Mouse (Mus musculus) testis, adult 2 months (tissue): ENCODE results near the gene Tmem204.

ENCODE experiments used
- CTCF ChIP-seq: fragments of 200-500 bp; IDR thresholded peaks from 2 replicates; pipeline ENCODE4 v1.5.1; 2012; ENCODE audit warnings: low read depth, mild to moderate bottlenecking, inconsistent platforms, low read length, moderate library complexity; ENCODE audit not compliant: control insufficient read depth, insufficient read depth, insufficient replicate concordance
- POLR2A ChIP-seq: fragments of 200-500 bp; IDR thresholded peaks from 2 replicates; pipeline ENCODE4 v1.6.1; 2012; ENCODE audit warnings: low read depth, mild to moderate bottlenecking, inconsistent platforms, low read length, moderate library complexity; ENCODE audit not compliant: control insufficient read depth

DNA sequence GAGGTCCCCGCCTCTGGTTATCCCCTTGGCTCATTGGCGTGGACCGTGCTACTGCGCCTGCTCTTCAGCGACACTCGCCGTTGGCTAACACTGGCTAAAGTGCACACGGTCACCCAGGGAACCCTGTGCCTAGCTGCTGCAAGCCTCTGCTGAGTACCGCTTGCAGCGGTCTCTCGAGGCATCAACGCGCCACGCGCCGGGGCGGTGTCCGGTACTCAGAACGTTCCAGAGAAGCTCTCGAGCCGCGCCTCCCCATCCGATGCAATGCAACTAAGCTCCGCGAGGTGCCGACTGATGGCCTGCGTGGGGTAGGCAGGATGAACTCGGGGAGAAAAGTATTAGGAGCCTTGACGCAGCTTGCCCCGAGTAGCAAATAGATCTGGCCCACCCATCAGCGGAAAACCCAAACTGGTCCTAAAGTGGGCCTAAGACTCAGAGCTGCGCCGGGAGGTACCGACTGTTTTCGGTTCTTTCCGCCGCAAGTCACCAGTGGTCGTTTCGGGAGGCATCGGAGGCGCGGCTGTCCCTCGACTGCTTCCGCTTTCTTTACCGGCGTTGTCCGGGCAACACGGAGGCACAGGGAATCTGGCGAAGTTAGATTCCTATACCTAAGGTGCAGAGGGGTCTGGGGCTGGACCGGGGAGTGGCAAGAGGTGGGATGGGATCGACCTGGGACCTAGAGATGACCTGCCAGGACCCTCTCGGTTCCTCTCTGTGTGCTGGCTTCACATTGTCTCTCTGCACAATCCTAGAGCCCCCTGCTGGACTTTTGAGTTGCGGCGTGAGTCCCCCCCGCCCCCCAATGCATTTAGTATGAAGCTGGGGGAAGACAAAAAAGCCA, 66.9 kb downstream of the Tmem204 start:
- TF ChIP-seq POLR2A (peak; percentile 74), CTCF (no peak)
